Mouse (Mus musculus): ENCODE data around the gene Cldn14. TPM values are rescaled to one million over a fixed set of nuclear protein-coding genes. Genes with fewer than 3 reads are reported as not detected.

Cldn14 gene
- polyA plus RNA-seq, 2 experiments: 1.0 to 1.2 TPM

- no peak for ATAC-seq (ENCODE audit: insufficient read depth)
- Histone ChIP-seq H3K4me1 (replicated peaks; ENCODE audit: control insufficient read depth in 2 of 2, insufficient read depth in 2 of 2, low read length in 1 of 2) (no peaks in the 10 kb centered on the region), H3K4me2 (ENCODE audit: low read depth) (no peak overlapping the region), H3K9ac (replicated peaks) (no peak overlapping the region), H3K36me3 (replicated peaks; ENCODE audit: control insufficient read depth, insufficient read depth, low read depth) (no peaks in the 10 kb centered on the region), H3K27ac (no peak overlapping the region), H3K27me3 (ENCODE audit: control insufficient read depth, insufficient read depth, low read length) (no peaks in the 10 kb centered on the region; the same call in 1 of the 2 replicates), H3K4me3 (ENCODE audit: insufficient read depth in 1 of 2, low read depth in 2 of 2, low read length in 2 of 2) (no peak overlapping the region), H3K9me3 (ENCODE audit: control insufficient read depth, low read length) (no peaks in the 10 kb centered on the region)
- 26% methylated on average over 6 of the region's 6 CpGs for WGBS (ENCODE audit: insufficient replicate concordance)
- TF ChIP-seq EP300 (IDR thresholded peaks at IDR 0.05; ENCODE audit: low read depth): no peak
- no peak for TF ChIP-seq CTCF (IDR thresholded peaks at IDR 0.05; ENCODE audit: low read depth)
- no peak for DNase-seq (ENCODE audit: low read depth in 3 of 3, low spot score in 3 of 3)
Observed at GRCm38 (mm10) chr16:93944301-93944700, 64.3 kb downstream of the Cldn14 start.

- WGBS (ENCODE audit: insufficient replicate concordance): 68% methylated on average over 10 of the region's 10 CpGs
- H3K27ac ChIP-seq: no peak overlapping the region
- H3K4me3 ChIP-seq (ENCODE audit: insufficient read depth in 1 of 2, low read depth in 2 of 2, low read length in 2 of 2): no peak overlapping the region
- H3K4me2 ChIP-seq (ENCODE audit: low read depth): no peak overlapping the region
- DNase-seq (ENCODE audit: low read depth in 3 of 3, low spot score in 3 of 3) (no peak), ATAC-seq (ENCODE audit: insufficient read depth) (no peak)
- TF ChIP-seq EP300 (IDR thresholded peaks at IDR 0.05; ENCODE audit: low read depth): no peak
- no peak for TF ChIP-seq CTCF (IDR thresholded peaks at IDR 0.05; ENCODE audit: low read depth)
- no peaks in the 10 kb centered on the region for H3K36me3 ChIP-seq (replicated peaks; ENCODE audit: control insufficient read depth, insufficient read depth, low read depth)
- H3K9me3 ChIP-seq (ENCODE audit: control insufficient read depth, low read length): no peaks in the 10 kb centered on the region
- H3K27me3 ChIP-seq (ENCODE audit: control insufficient read depth, insufficient read depth, low read length): no peaks in the 10 kb centered on the region; the same call in 1 of the 2 replicates
- no peak overlapping the region for H3K9ac ChIP-seq (replicated peaks)
- H3K4me1 ChIP-seq (replicated peaks; ENCODE audit: control insufficient read depth in 2 of 2, insufficient read depth in 2 of 2, low read length in 1 of 2): no peaks in the 10 kb centered on the region
Observed at GRCm38 (mm10) chr16:93942796-93943502, 65.7 kb downstream of the Cldn14 start.

- no peak overlapping the region for H3K27ac ChIP-seq
- H3K4me1 ChIP-seq (replicated peaks; ENCODE audit: control insufficient read depth in 2 of 2, insufficient read depth in 2 of 2, low read length in 1 of 2): no peaks in the 10 kb centered on the region
- DNase-seq (ENCODE audit: low read depth in 3 of 3, low spot score in 3 of 3): no peak
- no peak for ATAC-seq (ENCODE audit: insufficient read depth)
- no peaks in the 10 kb centered on the region for H3K9me3 ChIP-seq (ENCODE audit: control insufficient read depth, low read length)
- no peaks in the 10 kb centered on the region for H3K36me3 ChIP-seq (replicated peaks; ENCODE audit: control insufficient read depth, insufficient read depth, low read depth)
- H3K4me3 ChIP-seq (ENCODE audit: insufficient read depth in 1 of 2, low read depth in 2 of 2, low read length in 2 of 2): no peak overlapping the region
- H3K4me2 ChIP-seq (ENCODE audit: low read depth): no peak overlapping the region
- TF ChIP-seq EP300 (IDR thresholded peaks at IDR 0.05; ENCODE audit: low read depth): no peak
- TF ChIP-seq CTCF (IDR thresholded peaks at IDR 0.05; ENCODE audit: low read depth): no peak
- 67% methylated on average over 10 of the region's 10 CpGs for WGBS (ENCODE audit: insufficient replicate concordance)
- no peak overlapping the region for H3K9ac ChIP-seq (replicated peaks)
- no peaks in the 10 kb centered on the region; the same call in 1 of the 2 replicates for H3K27me3 ChIP-seq (ENCODE audit: control insufficient read depth, insufficient read depth, low read length)
Observed at GRCm38 (mm10) chr16:93941781-93942567, 66.7 kb downstream of the Cldn14 start.

- no peak for ATAC-seq (ENCODE audit: insufficient read depth)
- 63% methylated on average over 4 of the region's 4 CpGs for WGBS (ENCODE audit: insufficient replicate concordance)
- no peak overlapping the region for H3K9ac ChIP-seq (replicated peaks)
Observed at GRCm38 (mm10) chr16:93939961-93940360, 68.7 kb downstream of the Cldn14 start.

GRCm38 (mm10) chr16:93938400-93938846 lies 70.2 kb downstream of the Cldn14 start:
- Histone ChIP-seq H3K36me3 (replicated peaks; ENCODE audit: control insufficient read depth, insufficient read depth, low read depth) (no peaks in the 10 kb centered on the region), H3K4me1 (replicated peaks; ENCODE audit: control insufficient read depth in 2 of 2, insufficient read depth in 2 of 2, low read length in 1 of 2) (no peaks in the 10 kb centered on the region), H3K27ac (no peak overlapping the region), H3K4me2 (ENCODE audit: low read depth) (peak overlapping the region; percentile 63), H3K27me3 (ENCODE audit: control insufficient read depth, insufficient read depth, low read length) (peaks cover 6% of the 10 kb centered on the region), H3K9me3 (ENCODE audit: control insufficient read depth, low read length) (no peaks in the 10 kb centered on the region), H3K4me3 (ENCODE audit: insufficient read depth in 1 of 2, low read depth in 2 of 2, low read length in 2 of 2) (peak overlapping the region; percentile 40 to 46), H3K9ac (replicated peaks) (0 out of 2 replicates have a peak overlapping the region, but pooled peaks have one; percentile 27)
- peak; percentile 43 to 50 (median 47) for DNase-seq (ENCODE audit: low read depth in 3 of 3, low spot score in 3 of 3)
- no peak for ATAC-seq (ENCODE audit: insufficient read depth)
- WGBS (ENCODE audit: insufficient replicate concordance): 4% methylated on average over 16 of the region's 16 CpGs
- TF ChIP-seq EP300 (IDR thresholded peaks at IDR 0.05; ENCODE audit: low read depth) (no peak), CTCF (IDR thresholded peaks at IDR 0.05; ENCODE audit: low read depth) (peak; percentile 77)

More at GRCm38 (mm10) chr16:93939961-93940360, 68.7 kb downstream of the Cldn14 start:
- H3K9me3 ChIP-seq (ENCODE audit: control insufficient read depth, low read length): no peaks in the 10 kb centered on the region
- no peak for DNase-seq (ENCODE audit: low read depth in 3 of 3, low spot score in 3 of 3)
- no peak overlapping the region for H3K27ac ChIP-seq
- TF ChIP-seq EP300 (IDR thresholded peaks at IDR 0.05; ENCODE audit: low read depth) (no peak), CTCF (IDR thresholded peaks at IDR 0.05; ENCODE audit: low read depth) (no peak)
- no peak overlapping the region for H3K4me3 ChIP-seq (ENCODE audit: insufficient read depth in 1 of 2, low read depth in 2 of 2, low read length in 2 of 2)
- H3K27me3 ChIP-seq (ENCODE audit: control insufficient read depth, insufficient read depth, low read length): no peaks in the 10 kb centered on the region; the same call in 1 of the 2 replicates
- H3K4me2 ChIP-seq (ENCODE audit: low read depth): no peak overlapping the region
- no peaks in the 10 kb centered on the region for H3K36me3 ChIP-seq (replicated peaks; ENCODE audit: control insufficient read depth, insufficient read depth, low read depth)
- no peaks in the 10 kb centered on the region for H3K4me1 ChIP-seq (replicated peaks; ENCODE audit: control insufficient read depth in 2 of 2, insufficient read depth in 2 of 2, low read length in 1 of 2)

All from liver, embryonic 14.5 days (tissue).